ENCODE assay signal across 24 mouse cellular contexts in genomic region chr8:110791164-110791563, GRCm38 (mm10). TPM values are rescaled to one million over a fixed set of nuclear protein-coding genes. Genes with fewer than 3 reads are reported as not detected.
DNase-seq lines count a peak whose midpoint lies in the region; ATAC-seq and TF ChIP-seq lines count a peak whose summit lies in the region.
"Had no signal": no experiment of that assay in that cellular context is flagged by ENCODE, and none has a peak within 500 bp of the region (broad histone marks: within the 10 kb centered on the region; RNA-seq: fewer than 3 reads in every experiment).

No protein-coding gene starts in this region.

- peaks cover 11% of the 10 kb centered on the region for H3K9me3 ChIP-seq in heart, embryonic 12.5 days (replicated peaks)
- peaks cover 9% of the 10 kb centered on the region; the same call in 1 of the 2 replicates for H3K9me3 ChIP-seq in kidney, embryonic 14.5 days (ENCODE audit: control insufficient read depth, low read length)
- H3K9me3 ChIP-seq: embryonic facial prominence, embryonic 10.5 days; forebrain, embryonic 15.5 days had no signal

- H3K79me3 ChIP-seq in C2C12 (ENCODE audit: low read depth) = peaks cover 19% of the 10 kb centered on the region

- no peak overlapping the region for H3K27ac ChIP-seq in heart, adult 2 months
- no peak overlapping the region for H3K27ac ChIP-seq in heart, embryonic 12.5 days (ENCODE audit: poor library complexity, severe bottlenecking)
- H3K27ac ChIP-seq in kidney, adult 2 months (ENCODE audit: insufficient read depth, low read depth, low read length) = 0 out of 2 replicates have a peak overlapping the region, but pooled peaks have one; percentile 8
- H3K27ac ChIP-seq in kidney, embryonic 14.5 days (ENCODE audit: low read depth, low read length) = no peak overlapping the region
- H3K27ac ChIP-seq: embryonic facial prominence, embryonic 10.5 days; embryonic facial prominence, embryonic 12.5 days; forebrain, embryonic 13.5 days; forebrain, embryonic 15.5 days had no signal

- peak overlapping the region; percentile 27 for H3ac ChIP-seq in C2C12 (ENCODE audit: control insufficient read depth, insufficient read length, low read depth)
- no peak overlapping the region for H3ac ChIP-seq in myocyte (ENCODE audit: control insufficient read depth, insufficient read length)

- no peak for DNase-seq in heart, adult 2 months
- DNase-seq in kidney, adult 2 months = no peak
- no peak for DNase-seq in urinary bladder, adult 18-20 months (ENCODE audit: low spot score in 2 of 2)
- DNase-seq: adrenal gland, adult 8-10 months; adrenal gland, postnatal 14 days; adrenal gland, postnatal 36 days; cerebellum, adult 11-12 months; cerebellum, adult 2 months; cerebellum, adult 9-10 months; cerebellum, postnatal 10 days; cerebellum, postnatal 25 days had no signal

- H3K4me1 ChIP-seq in heart, adult 2 months (ENCODE audit: control insufficient read depth, insufficient read depth, low read length) = peaks cover 6% of the 10 kb centered on the region
- peaks cover 9% of the 10 kb centered on the region for H3K4me1 ChIP-seq in heart, embryonic 12.5 days (replicated peaks)
- peaks cover 43% of the 10 kb centered on the region for H3K4me1 ChIP-seq in kidney, adult 2 months (ENCODE audit: control insufficient read depth, insufficient read depth, low read length)
- H3K4me1 ChIP-seq in kidney, embryonic 14.5 days (ENCODE audit: control insufficient read depth, insufficient read depth, low read length) = 0 out of 2 replicates have a peak, but pooled peaks cover 2% of the 10 kb centered on the region
- H3K4me1 ChIP-seq: embryonic facial prominence, embryonic 12.5 days; forebrain, embryonic 13.5 days; forebrain, embryonic 15.5 days had no signal

- no peak for TF ChIP-seq CTCF in heart, adult 2 months (IDR thresholded peaks at IDR 0.05)
- no peak for TF ChIP-seq CTCF in kidney, adult 2 months (conservative IDR thresholded peaks at IDR 0.05; ENCODE audit: insufficient read depth, insufficient read length, low read depth, low read length)
- no peak for TF ChIP-seq CTCF in C2C12 (IDR thresholded peaks at IDR 0.05; ENCODE audit: control insufficient read depth, insufficient read depth, insufficient read length)

- no peak overlapping the region for H3K9ac ChIP-seq in heart, adult 2 months (ENCODE audit: low read depth, low read length)
- H3K9ac ChIP-seq in heart, embryonic 12.5 days = no peak overlapping the region
- H3K9ac ChIP-seq in kidney, embryonic 14.5 days (ENCODE audit: low read depth, low read length) = no peak overlapping the region
- H3K9ac ChIP-seq: embryonic facial prominence, embryonic 12.5 days; forebrain, embryonic 13.5 days; forebrain, embryonic 15.5 days had no signal

- H3K4me3 ChIP-seq in heart, adult 2 months = no peak overlapping the region
- H3K4me3 ChIP-seq in heart, embryonic 12.5 days = no peak overlapping the region
- H3K4me3 ChIP-seq in kidney, adult 2 months (ENCODE audit: insufficient read depth, low read depth, low read length) = no peak overlapping the region
- H3K4me3 ChIP-seq in kidney, embryonic 14.5 days (ENCODE audit: low read length) = no peak overlapping the region
- no peak overlapping the region for H3K4me3 ChIP-seq in C2C12 (ENCODE audit: insufficient read depth, poor library complexity, severe bottlenecking)
- H3K4me3 ChIP-seq in myocyte = no peak overlapping the region
- H3K4me3 ChIP-seq: embryonic facial prominence, embryonic 10.5 days; embryonic facial prominence, embryonic 12.5 days; forebrain, embryonic 13.5 days; forebrain, embryonic 15.5 days had no signal

- intact Hi-C loops in heart, adult 2 months (cut with DNase I) = no loop called here

- H3K79me2 ChIP-seq in heart, adult 2 months (replicated peaks; ENCODE audit: control insufficient read depth, insufficient read depth, low read length) = no peaks in the 10 kb centered on the region
- H3K79me2 ChIP-seq in C2C12 (ENCODE audit: control insufficient read depth, insufficient read depth) (peaks cover 49% of the 10 kb centered on the region), myocyte (ENCODE audit: control insufficient read depth, insufficient read depth) (peaks cover 8% of the 10 kb centered on the region)

- TF ChIP-seq EP300 in heart, adult 2 months (IDR thresholded peaks at IDR 0.05; ENCODE audit: insufficient read depth, low read depth, low read length) = 0 out of 2 replicates have a peak, but pooled peaks have one; percentile 22

- 45% methylated on average over 10 of the region's 10 CpGs for WGBS in heart, adult 2 months
- 74% methylated on average over 10 of the region's 10 CpGs for WGBS in heart, embryonic 12.5 days
- 62% methylated on average over 10 of the region's 10 CpGs for WGBS in kidney, adult 2 months
- 72% methylated on average over 10 of the region's 10 CpGs for WGBS in kidney, embryonic 14.5 days

- no peak overlapping the region for H3K4me2 ChIP-seq in heart, embryonic 12.5 days
- H3K4me2 ChIP-seq in kidney, embryonic 14.5 days (replicated peaks; ENCODE audit: low read depth, low read length) = no peak overlapping the region
- H3K4me2 ChIP-seq in myocyte (ENCODE audit: low read depth) = peak overlapping the region; percentile 69
- H3K4me2 ChIP-seq: embryonic facial prominence, embryonic 12.5 days; forebrain, embryonic 13.5 days; forebrain, embryonic 15.5 days had no signal

- H3K27me3 ChIP-seq in heart, adult 2 months (ENCODE audit: control insufficient read depth, insufficient read depth, low read length) = no peaks in the 10 kb centered on the region
- H3K27me3 ChIP-seq in heart, embryonic 12.5 days (replicated peaks) = no peaks in the 10 kb centered on the region
- no peaks in the 10 kb centered on the region for H3K27me3 ChIP-seq in kidney, adult 2 months (replicated peaks; ENCODE audit: control insufficient read depth, insufficient read depth, low read length)
- H3K27me3 ChIP-seq in kidney, embryonic 14.5 days (ENCODE audit: control insufficient read depth, insufficient read depth, low read length) = no peaks in the 10 kb centered on the region
- H3K27me3 ChIP-seq in C2C12 (ENCODE audit: control insufficient read depth, insufficient read depth, insufficient read length) = no peaks in the 10 kb centered on the region
- H3K27me3 ChIP-seq in myocyte (ENCODE audit: control insufficient read depth, insufficient read depth, insufficient read length) = no peaks in the 10 kb centered on the region
- H3K27me3 ChIP-seq: CH12.LX; embryonic facial prominence, embryonic 12.5 days; forebrain, embryonic 13.5 days; forebrain, embryonic 15.5 days; Patski had no signal

- no peaks in the 10 kb centered on the region for H3K36me3 ChIP-seq in heart, adult 2 months (ENCODE audit: control insufficient read depth, insufficient read depth, low read length)
- no peaks in the 10 kb centered on the region for H3K36me3 ChIP-seq in heart, embryonic 12.5 days
- no peaks in the 10 kb centered on the region for H3K36me3 ChIP-seq in kidney, adult 2 months (ENCODE audit: control insufficient read depth, insufficient read depth, low read length)
- H3K36me3 ChIP-seq in kidney, embryonic 14.5 days (ENCODE audit: control insufficient read depth, insufficient read depth, low read length) = no peaks in the 10 kb centered on the region
- H3K36me3 ChIP-seq in C2C12 (ENCODE audit: control insufficient read depth, insufficient read depth) = peaks cover 3% of the 10 kb centered on the region
- H3K36me3 ChIP-seq in myocyte (ENCODE audit: control insufficient read depth, insufficient read depth) = no peaks in the 10 kb centered on the region
- H3K36me3 ChIP-seq: embryonic facial prominence, embryonic 10.5 days; embryonic facial prominence, embryonic 12.5 days; forebrain, embryonic 15.5 days; G1E had no signal

- ATAC-seq in heart, embryonic 12.5 days (ENCODE audit: insufficient number of reproducible peaks, low FRiP score) = no peak
- no peak for ATAC-seq in kidney, embryonic 14.5 days (ENCODE audit: low FRiP score, low TSS enrichment)
- ATAC-seq: activated CD4-positive, CD25-positive, alpha-beta regulatory T cell, adult 4 months; CD4-positive, CD25-positive, alpha-beta regulatory T cell, adult 4 months; forebrain, embryonic 13.5 days; forebrain, embryonic 15.5 days; Patski had no signal

- TF ChIP-seq POLR2A in heart, adult 2 months (IDR thresholded peaks at IDR 0.05; ENCODE audit: insufficient read depth, low read depth, low read length) = no peak
- TF ChIP-seq POLR2A in kidney, adult 2 months (IDR thresholded peaks at IDR 0.05; ENCODE audit: low read depth, low read length) = no peak
- no peak for TF ChIP-seq POLR2A in myocyte (IDR thresholded peaks at IDR 0.05; ENCODE audit: insufficient read length, low read depth)

TF ChIP-seq in C2C12, 6 proteins besides CTCF, POLR2A, EP300 and RAD21 (continues in another document):
- TF ChIP-seq MYOG (IDR thresholded peaks at IDR 0.05; ENCODE audit: control insufficient read depth, extremely low read depth, insufficient read length) = no peak
- TF ChIP-seq MYOD1 (IDR thresholded peaks at IDR 0.05; ENCODE audit: control insufficient read depth, insufficient read length, low read depth) = no peak

TF ChIP-seq in myocyte, 11 proteins besides CTCF, POLR2A, EP300 and RAD21 (continues in another document):
- no peak for TF ChIP-seq MAX (IDR thresholded peaks at IDR 0.05; ENCODE audit: low read depth)
- no peak for TF ChIP-seq MYOD1 (IDR thresholded peaks at IDR 0.05; ENCODE audit: control insufficient read depth in 1 of 3, insufficient read length in 2 of 3, low read depth in 2 of 3)

RNA-seq across cellular contexts. Expression of gene Il34, which starts 14.6 kb away (rescaled TPM):
- 1 to 10 TPM; 3.3 to 5.3 TPM for total RNA-seq in heart, adult 2 months (2021)
- 7.2 and 15.3 TPM in 2 replicates for polyA plus RNA-seq in heart, adult 2 months (2012; rRNA removed)
- 0.13 and 0.32 TPM in 2 replicates for polyA plus RNA-seq in heart, embryonic 12.5 days (2016; fragmentation: Nextera tagmentation; extraction: Ambion mirVana)
- 21.8 and 26.3 TPM in 2 replicates for polyA plus RNA-seq in kidney, adult 2 months (2012; rRNA removed)
- polyA plus RNA-seq in kidney, embryonic 14.5 days (2014; fragmentation: Nextera tagmentation; extraction: Ambion mirVana) = 0.50 and 1.7 TPM in 2 replicates
- polyA plus RNA-seq in C2C12 (2012; fragmentation: generic; extraction: Trizol) = 8.6 TPM
- polyA plus RNA-seq in myocyte (2012; fragmentation: generic; extraction: Trizol) = 13.4 TPM
- total RNA-seq: G1E had no signal
- polyA plus RNA-seq: activated CD4-positive, CD25-positive, alpha-beta regulatory T cell, adult 4 months; CD4-positive, CD25-positive, alpha-beta regulatory T cell, adult 4 months; G1E had no signal

RNA-seq across cellular contexts. Expression of gene Cog4, which starts 55.2 kb away (rescaled TPM):
- total RNA-seq in heart, adult 2 months (2021) = 10 to 100 TPM; 66.2 to 74.1 TPM
- polyA plus RNA-seq in heart, adult 2 months (2012; rRNA removed) = 34.8 and 51.5 TPM in 2 replicates
- 65.2 and 65.7 TPM in 2 replicates for polyA plus RNA-seq in heart, embryonic 12.5 days (2016; fragmentation: Nextera tagmentation; extraction: Ambion mirVana)
- 40.1 and 42.9 TPM in 2 replicates for polyA plus RNA-seq in kidney, adult 2 months (2012; rRNA removed)
- polyA plus RNA-seq in kidney, embryonic 14.5 days (2014; fragmentation: Nextera tagmentation; extraction: Ambion mirVana) = 40.4 and 69.3 TPM in 2 replicates
- 36.9 TPM for polyA plus RNA-seq in C2C12 (2012; fragmentation: generic; extraction: Trizol)
- polyA plus RNA-seq in myocyte (2012; fragmentation: generic; extraction: Trizol) = 71.6 TPM

RNA-seq across cellular contexts. Expression of gene Sf3b3, which starts 55.4 kb away (rescaled TPM):
- 10 to 100 TPM; 38.3 to 39.7 TPM for total RNA-seq in heart, adult 2 months (2021)
- 19.2 and 34.3 TPM in 2 replicates for polyA plus RNA-seq in heart, adult 2 months (2012; rRNA removed)
- 106 and 110 TPM in 2 replicates for polyA plus RNA-seq in heart, embryonic 12.5 days (2016; fragmentation: Nextera tagmentation; extraction: Ambion mirVana)
- 22.6 and 25.9 TPM in 2 replicates for polyA plus RNA-seq in kidney, adult 2 months (2012; rRNA removed)
- polyA plus RNA-seq in kidney, embryonic 14.5 days (2014; fragmentation: Nextera tagmentation; extraction: Ambion mirVana) = 96.9 and 180 TPM in 2 replicates
- polyA plus RNA-seq in C2C12 (2012; fragmentation: generic; extraction: Trizol) (91.8 TPM), myocyte (2012; fragmentation: generic; extraction: Trizol) (47.7 TPM)
